Mouse (Mus musculus): ENCODE data around the gene Nt5dc3. TPM values are rescaled to one million over a fixed set of nuclear protein-coding genes. Genes with fewer than 3 reads are reported as not detected.

Gene Nt5dc3
- polyA plus RNA-seq, 2 experiments = 1.3 to 5.5 TPM

DNA sequence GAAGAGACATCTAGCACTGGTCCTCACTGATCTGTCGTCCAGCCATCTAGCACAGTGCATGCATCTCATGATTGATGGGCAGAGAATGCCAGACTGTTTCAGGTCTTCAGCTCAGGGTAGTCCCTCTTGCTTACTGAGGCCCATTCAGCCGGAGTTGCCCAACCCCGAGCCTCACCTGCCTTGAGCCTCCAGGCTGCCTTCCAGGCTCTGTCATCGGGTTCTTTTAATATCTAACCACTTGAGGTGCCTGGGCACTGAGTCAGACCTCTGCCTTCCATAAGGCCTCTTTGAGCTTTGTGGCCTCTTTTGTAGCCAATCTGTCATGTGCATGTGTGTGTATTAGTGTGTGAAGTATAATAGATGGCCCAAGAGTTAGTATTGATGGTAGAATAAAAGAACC, 70.7 kb downstream of the Nt5dc3 start:
- Histone ChIP-seq H3K4me2 (replicated peaks; ENCODE audit: low read depth, low read length, severe bottlenecking) (no peak overlapping the region), H3K27me3 (ENCODE audit: control insufficient read depth, insufficient read depth, low read length) (0 out of 2 replicates have a peak, but pooled peaks cover 8% of the 10 kb centered on the region), H3K4me3 (replicated peaks; ENCODE audit: low read length) (no peak overlapping the region), H3K27ac (replicated peaks; ENCODE audit: low read depth, low read length) (no peak overlapping the region), H3K36me3 (ENCODE audit: control insufficient read depth, insufficient read depth, low read length) (no peaks in the 10 kb centered on the region), H3K9me3 (ENCODE audit: control insufficient read depth, low read length) (no peaks in the 10 kb centered on the region), H3K9ac (ENCODE audit: low read depth, low read length, severe bottlenecking) (no peak overlapping the region), H3K4me1 (ENCODE audit: control insufficient read depth, insufficient read depth, low read length) (no peaks in the 10 kb centered on the region)
- DNase-seq (ENCODE audit: low spot score) (no peak), ATAC-seq (ENCODE audit: low FRiP score, low read depth) (no peak)
- no peak for TF ChIP-seq POLR2A (IDR thresholded peaks at IDR 0.05; ENCODE audit: borderline replicate concordance, extremely low read depth, insufficient read depth, insufficient read length)
- 87% methylated on average over 4 of the region's 4 CpGs for WGBS

DNA sequence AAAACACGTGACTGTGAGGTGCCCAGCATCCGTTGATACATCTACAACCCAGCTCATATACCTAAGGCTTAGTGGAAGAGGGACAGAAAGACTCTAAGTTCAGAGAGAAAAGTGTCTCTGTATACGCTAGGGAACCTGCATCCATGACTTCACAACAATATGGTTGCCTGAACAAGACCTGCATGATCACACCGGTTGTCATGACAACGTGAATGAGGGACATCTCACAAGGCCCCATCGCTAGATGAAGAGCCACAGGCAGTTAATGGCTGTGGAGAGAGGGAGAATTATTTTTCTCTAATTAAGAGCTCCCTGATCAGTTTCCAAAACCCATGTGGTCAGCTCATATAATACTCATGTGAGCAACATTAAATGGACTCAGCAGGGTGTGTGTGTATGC, 73.4 kb downstream of the Nt5dc3 start:
- Histone ChIP-seq H3K4me3 (replicated peaks; ENCODE audit: low read length) (no peak overlapping the region), H3K9ac (ENCODE audit: low read depth, low read length, severe bottlenecking) (no peak overlapping the region), H3K4me2 (replicated peaks; ENCODE audit: low read depth, low read length, severe bottlenecking) (no peak overlapping the region), H3K27ac (replicated peaks; ENCODE audit: low read depth, low read length) (no peak overlapping the region), H3K9me3 (ENCODE audit: control insufficient read depth, low read length) (no peaks in the 10 kb centered on the region), H3K27me3 (ENCODE audit: control insufficient read depth, insufficient read depth, low read length) (0 out of 2 replicates have a peak, but pooled peaks cover 8% of the 10 kb centered on the region), H3K4me1 (ENCODE audit: control insufficient read depth, insufficient read depth, low read length) (no peaks in the 10 kb centered on the region), H3K36me3 (ENCODE audit: control insufficient read depth, insufficient read depth, low read length) (no peaks in the 10 kb centered on the region)
- WGBS = 84% methylated on average over 6 of the region's 6 CpGs
- TF ChIP-seq POLR2A (IDR thresholded peaks at IDR 0.05; ENCODE audit: borderline replicate concordance, extremely low read depth, insufficient read depth, insufficient read length) = no peak
- ATAC-seq (ENCODE audit: low FRiP score, low read depth) (no peak), DNase-seq (ENCODE audit: low spot score) (no peak)

DNA sequence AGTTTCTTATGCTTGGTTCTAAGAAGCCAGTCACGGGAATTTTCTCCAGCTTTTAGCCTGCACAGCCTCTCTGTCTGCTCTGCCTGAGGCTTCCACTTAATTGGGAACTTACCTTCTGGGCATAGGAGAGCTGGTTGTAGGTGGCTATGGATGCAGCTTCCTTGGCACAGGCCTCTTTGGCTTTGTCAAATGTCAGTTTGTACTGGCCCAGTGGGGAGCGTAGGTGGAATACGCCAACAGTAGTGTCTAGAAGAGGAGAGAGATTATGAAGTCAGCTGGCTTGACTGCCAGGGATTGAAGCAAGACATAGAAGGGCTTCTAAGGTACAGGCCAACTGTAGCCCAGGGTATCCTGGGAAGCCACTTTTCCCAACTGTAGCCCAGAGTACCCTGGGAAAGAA, 74.6 kb downstream of the Nt5dc3 start:
- no peak for TF ChIP-seq POLR2A (IDR thresholded peaks at IDR 0.05; ENCODE audit: borderline replicate concordance, extremely low read depth, insufficient read depth, insufficient read length)
- H3K9ac ChIP-seq (ENCODE audit: low read depth, low read length, severe bottlenecking) = no peak overlapping the region
- no peaks in the 10 kb centered on the region for H3K9me3 ChIP-seq (ENCODE audit: control insufficient read depth, low read length)
- H3K27me3 ChIP-seq (ENCODE audit: control insufficient read depth, insufficient read depth, low read length) = 0 out of 2 replicates have a peak, but pooled peaks cover 8% of the 10 kb centered on the region
- no peak for ATAC-seq (ENCODE audit: low FRiP score, low read depth)
- 79% methylated on average over 3 of the region's 3 CpGs for WGBS
- H3K36me3 ChIP-seq (ENCODE audit: control insufficient read depth, insufficient read depth, low read length) = no peaks in the 10 kb centered on the region
- H3K4me2 ChIP-seq (replicated peaks; ENCODE audit: low read depth, low read length, severe bottlenecking) = no peak overlapping the region
- no peak overlapping the region for H3K27ac ChIP-seq (replicated peaks; ENCODE audit: low read depth, low read length)
- no peak for DNase-seq (ENCODE audit: low spot score)
- H3K4me1 ChIP-seq (ENCODE audit: control insufficient read depth, insufficient read depth, low read length) = no peaks in the 10 kb centered on the region
- H3K4me3 ChIP-seq (replicated peaks; ENCODE audit: low read length) = no peak overlapping the region

DNA sequence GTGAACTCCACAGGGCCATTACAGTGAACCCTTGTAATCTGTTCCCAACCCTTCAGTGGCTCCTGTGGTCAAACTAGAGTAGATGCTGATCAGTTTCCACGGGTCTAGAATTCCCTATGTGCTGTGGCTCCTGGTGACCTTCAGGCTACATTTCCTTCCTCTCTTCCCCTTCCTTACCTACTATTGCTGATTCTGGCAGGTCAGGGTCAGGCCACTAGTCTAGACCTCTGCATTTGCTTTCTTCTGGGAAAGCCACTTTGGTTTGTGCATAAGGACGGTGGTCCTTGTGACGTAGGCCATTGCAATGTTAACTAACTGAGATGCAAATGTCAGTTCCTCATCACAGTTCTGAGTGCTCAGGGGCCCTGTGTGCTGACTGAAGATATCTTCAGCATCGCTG, 81.6 kb downstream of the Nt5dc3 start:
- TF ChIP-seq POLR2A (IDR thresholded peaks at IDR 0.05; ENCODE audit: borderline replicate concordance, extremely low read depth, insufficient read depth, insufficient read length) = no peak

DNA sequence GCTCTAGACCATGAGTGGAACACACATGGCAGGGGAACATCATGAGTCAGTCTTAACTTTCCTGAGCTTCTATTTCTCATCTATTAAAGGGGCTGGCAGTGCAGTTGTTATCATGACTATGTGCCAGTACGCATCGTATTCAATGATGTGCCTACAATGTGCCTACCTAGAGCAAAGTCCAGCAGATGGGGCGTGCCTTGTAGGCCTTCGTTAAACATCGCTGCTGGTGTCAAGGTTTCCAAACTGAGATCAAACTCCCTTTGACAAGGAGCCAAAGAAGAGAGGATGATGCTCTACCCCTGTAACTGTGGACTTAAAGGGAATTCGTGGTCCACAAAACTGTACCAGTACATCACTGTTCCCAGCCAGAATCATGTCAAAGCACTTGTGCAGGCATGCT, 83.7 kb downstream of the Nt5dc3 start:
- no peak overlapping the region for H3K27ac ChIP-seq (replicated peaks; ENCODE audit: low read depth, low read length)
- no peaks in the 10 kb centered on the region for H3K9me3 ChIP-seq (ENCODE audit: control insufficient read depth, low read length)
- H3K4me3 ChIP-seq (replicated peaks; ENCODE audit: low read length) = no peak overlapping the region
- WGBS = 89% methylated on average over 6 of the region's 6 CpGs
- H3K36me3 ChIP-seq (ENCODE audit: control insufficient read depth, insufficient read depth, low read length) = no peaks in the 10 kb centered on the region
- no peak for DNase-seq (ENCODE audit: low spot score)
- no peak for TF ChIP-seq POLR2A (IDR thresholded peaks at IDR 0.05; ENCODE audit: borderline replicate concordance, extremely low read depth, insufficient read depth, insufficient read length)
- no peak overlapping the region for H3K9ac ChIP-seq (ENCODE audit: low read depth, low read length, severe bottlenecking)
- H3K27me3 ChIP-seq (ENCODE audit: control insufficient read depth, insufficient read depth, low read length) = no peaks in the 10 kb centered on the region
- H3K4me1 ChIP-seq (ENCODE audit: control insufficient read depth, insufficient read depth, low read length) = no peaks in the 10 kb centered on the region
- H3K4me2 ChIP-seq (replicated peaks; ENCODE audit: low read depth, low read length, severe bottlenecking) = no peak overlapping the region
- no peak for ATAC-seq (ENCODE audit: low FRiP score, low read depth)

More for the DNA sequence above, 81.6 kb downstream of the Nt5dc3 start:
- no peaks in the 10 kb centered on the region for H3K27me3 ChIP-seq (ENCODE audit: control insufficient read depth, insufficient read depth, low read length)
- H3K4me3 ChIP-seq (replicated peaks; ENCODE audit: low read length) = no peak overlapping the region
- H3K36me3 ChIP-seq (ENCODE audit: control insufficient read depth, insufficient read depth, low read length) = no peaks in the 10 kb centered on the region
- H3K27ac ChIP-seq (replicated peaks; ENCODE audit: low read depth, low read length) = no peak overlapping the region
- no peak overlapping the region for H3K4me2 ChIP-seq (replicated peaks; ENCODE audit: low read depth, low read length, severe bottlenecking)
- no peak for DNase-seq (ENCODE audit: low spot score)
- H3K9me3 ChIP-seq (ENCODE audit: control insufficient read depth, low read length) = no peaks in the 10 kb centered on the region
- 83% methylated on average over 4 of the region's 4 CpGs for WGBS
- no peak overlapping the region for H3K9ac ChIP-seq (ENCODE audit: low read depth, low read length, severe bottlenecking)
- no peak for ATAC-seq (ENCODE audit: low FRiP score, low read depth)
- no peaks in the 10 kb centered on the region for H3K4me1 ChIP-seq (ENCODE audit: control insufficient read depth, insufficient read depth, low read length)

DNA sequence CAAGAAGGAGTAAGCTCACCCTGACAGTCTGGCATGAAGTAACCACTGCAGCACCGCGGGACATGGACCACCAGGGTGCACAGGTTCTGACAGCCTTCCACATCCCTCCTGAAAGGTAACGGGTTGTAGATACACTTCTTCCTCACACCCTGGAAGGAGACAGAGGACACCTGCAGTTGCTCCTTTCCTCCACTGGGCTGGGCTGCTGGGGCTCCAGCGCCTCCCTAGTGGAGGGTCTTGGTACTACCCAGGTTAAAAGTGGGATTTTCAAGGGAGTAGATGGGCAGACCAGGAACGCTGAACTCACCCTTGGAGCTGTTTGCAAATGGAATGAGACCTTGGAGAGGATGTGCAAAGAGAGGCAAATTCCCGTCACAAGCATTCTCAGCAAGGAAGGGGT, 84.6 kb downstream of the Nt5dc3 start:
- no peak overlapping the region for H3K27ac ChIP-seq (replicated peaks; ENCODE audit: low read depth, low read length)
- ATAC-seq (ENCODE audit: low FRiP score, low read depth) = no peak
- H3K9ac ChIP-seq (ENCODE audit: low read depth, low read length, severe bottlenecking) = no peak overlapping the region
- TF ChIP-seq POLR2A (IDR thresholded peaks at IDR 0.05; ENCODE audit: borderline replicate concordance, extremely low read depth, insufficient read depth, insufficient read length) = no peak
- H3K4me1 ChIP-seq (ENCODE audit: control insufficient read depth, insufficient read depth, low read length) = no peaks in the 10 kb centered on the region
- H3K9me3 ChIP-seq (ENCODE audit: control insufficient read depth, low read length) = no peaks in the 10 kb centered on the region
- H3K4me3 ChIP-seq (replicated peaks; ENCODE audit: low read length) = no peak overlapping the region
- WGBS = 86% methylated on average over 6 of the region's 6 CpGs
- DNase-seq (ENCODE audit: low spot score) = no peak
- no peaks in the 10 kb centered on the region for H3K27me3 ChIP-seq (ENCODE audit: control insufficient read depth, insufficient read depth, low read length)
- H3K4me2 ChIP-seq (replicated peaks; ENCODE audit: low read depth, low read length, severe bottlenecking) = no peak overlapping the region
- no peaks in the 10 kb centered on the region for H3K36me3 ChIP-seq (ENCODE audit: control insufficient read depth, insufficient read depth, low read length)
